Mouse (Mus musculus) yolk sac, embryonic 10.5 days (tissue): ENCODE measurements around the gene Gtf3c3.

ENCODE experiments used
- DNase-seq: peaks from one replicate; pipeline ENCODE4 v3.0.0-alpha.2; 2017; ENCODE audit warnings: low spot score

Gene Gtf3c3

GRCm38 (mm10) chr1:54438340-54439079 lies at the start of gene Gtf3c3:
TSS of gene Gtf3c3 (minus strand) at chr1:54438971.
- peak; percentile 67 for DNase-seq

- DNase-seq, result no peak
Measured at GRCm38 (mm10) chr1:54484744-54485420, 46.1 kb upstream of the Gtf3c3 start.

- DNase-seq, result no peak
Measured at GRCm38 (mm10) chr1:54480491-54480890, 41.7 kb upstream of the Gtf3c3 start.

- no peak for DNase-seq
Measured at GRCm38 (mm10) chr1:54468662-54469061, 29.9 kb upstream of the Gtf3c3 start.

GRCm38 (mm10) chr1:54467366-54467765 lies 28.6 kb upstream of the Gtf3c3 start:
- no peak for DNase-seq

GRCm38 (mm10) chr1:54452116-54452515 lies 13.3 kb upstream of the Gtf3c3 start:
- no peak for DNase-seq

GRCm38 (mm10) chr1:54448833-54449232 lies 10.1 kb upstream of the Gtf3c3 start:
- DNase-seq, result no peak

GRCm38 (mm10) chr1:54443641-54444040 lies 4.9 kb upstream of the Gtf3c3 start:
- DNase-seq, result no peak

- no peak for DNase-seq
Measured at GRCm38 (mm10) chr1:54439080-54439476, 307 bp upstream of the Gtf3c3 start.

GRCm38 (mm10) chr1:54422195-54422750 lies 16.5 kb downstream of the Gtf3c3 start:
- no peak for DNase-seq

GRCm38 (mm10) chr1:54421670-54422069 lies 17.1 kb downstream of the Gtf3c3 start:
- DNase-seq, result no peak

- no peak for DNase-seq
Measured at GRCm38 (mm10) chr1:54402736-54403135, 36.0 kb downstream of the Gtf3c3 start.

- no peak for DNase-seq
Measured at GRCm38 (mm10) chr1:54384221-54384620, 54.5 kb downstream of the Gtf3c3 start.

GRCm38 (mm10) chr1:54380978-54381914 lies 57.5 kb downstream of the Gtf3c3 start:
- DNase-seq, result peak; percentile 27

- DNase-seq, result no peak
Measured at GRCm38 (mm10) chr1:54377506-54378051, 61.2 kb downstream of the Gtf3c3 start.

GRCm38 (mm10) chr1:54356566-54356965 lies 82.2 kb downstream of the Gtf3c3 start:
- DNase-seq, result no peak

GRCm38 (mm10) chr1:54355485-54355884 lies 83.3 kb downstream of the Gtf3c3 start:
- no peak for DNase-seq

GRCm38 (mm10) chr1:54354786-54355185 lies 84.0 kb downstream of the Gtf3c3 start:
- DNase-seq, result no peak
